Mouse (Mus musculus) MEL (cell line): Measurements from ENCODE around the gene Gm3336. TPM values are rescaled to one million over a fixed set of nuclear protein-coding genes. Genes with fewer than 3 reads are reported as not detected.

Source experiments
- DNase-seq: peaks from one replicate; pipeline ENCODE4 v3.0.0; 2011; ENCODE audit warnings: low read depth, low spot score
- H3K27ac ChIP-seq: 2 replicates; pipeline ENCODE4 v1.5.1; 2012; ENCODE audit warnings: low read depth, mild to moderate bottlenecking, control low read depth, low read length, moderate library complexity; ENCODE audit not compliant: control insufficient read depth
- H3K27me3 ChIP-seq, 2 experiments: fragments of 150-350 bp in 1 of 2; sonication (generic) in 1 of 2; 2 replicates each; pipeline ENCODE4 v1.6.1; 2012; ENCODE audit warnings: low read length in 2 of 2, mild to moderate bottlenecking in 2 of 2, improper control_type of control experiment in 1 of 2, moderate library complexity in 1 of 2; ENCODE audit not compliant: insufficient read depth in 2 of 2, control insufficient read depth in 1 of 2
- H3K36me3 ChIP-seq, 2 experiments: 2 replicates each; pipeline ENCODE4 v1.6.1; 2012 to 2014; ENCODE audit warnings: low read length in 2 of 2, improper control_type of control experiment in 1 of 2, inconsistent platforms in 1 of 2, mild to moderate bottlenecking in 1 of 2; ENCODE audit not compliant: insufficient read depth in 2 of 2, control insufficient read depth in 1 of 2
- H3K4me1 ChIP-seq, 2 experiments: fragments of 150-350 bp in 1 of 2; sonication (generic) in 1 of 2; 2 replicates each; pipeline ENCODE4 v1.6.1; 2012; ENCODE audit warnings: low read length in 2 of 2, improper control_type of control experiment in 1 of 2, mild to moderate bottlenecking in 1 of 2; ENCODE audit not compliant: insufficient read depth in 2 of 2, control insufficient read depth in 1 of 2
- H3K4me3 ChIP-seq, 2 experiments: fragments of 150-350 bp in 1 of 2; sonication (generic) in 1 of 2; 2 replicates each; pipeline ENCODE4 v1.5.1; 2012; ENCODE audit warnings: low read depth in 2 of 2, low read length in 2 of 2, mild to moderate bottlenecking in 2 of 2, moderate library complexity in 2 of 2, control low read depth in 1 of 2, improper control_type of control experiment in 1 of 2; ENCODE audit not compliant: control insufficient read depth in 1 of 2, insufficient read depth in 1 of 2
- H3K79me2 ChIP-seq: 2 replicates; pipeline ENCODE4 v1.6.1; 2012; ENCODE audit warnings: mild to moderate bottlenecking, low read length, moderate library complexity; ENCODE audit not compliant: control insufficient read depth, poor library complexity, insufficient read depth
- H3K9ac ChIP-seq: 2 replicates; pipeline ENCODE4 v1.6.1; 2012; ENCODE audit warnings: low read depth, mild to moderate bottlenecking, control low read depth, low read length, moderate library complexity; ENCODE audit not compliant: control insufficient read depth, poor library complexity, severe bottlenecking
- H3K9me3 ChIP-seq: fragments of 150-350 bp; sonication (generic); replicated peaks from 2 replicates; pipeline ENCODE4 v1.6.1; 2012; ENCODE audit warnings: mild to moderate bottlenecking, low read length, improper control_type of control experiment, moderate library complexity; ENCODE audit not compliant: insufficient read depth
- BHLHE40 ChIP-seq: IDR thresholded peaks from 2 replicates; pipeline ENCODE4 v1.6.1; 2012; ENCODE audit warnings: low read depth, mild to moderate bottlenecking, inconsistent platforms, low read length, improper control_type of control experiment, borderline replicate concordance
- CHD1 ChIP-seq: IDR thresholded peaks from 2 replicates; pipeline ENCODE4 v1.6.1; 2012; ENCODE audit warnings: low read depth, mild to moderate bottlenecking, inconsistent platforms, low read length, improper control_type of control experiment
- CTCF ChIP-seq, 3 experiments: IDR thresholded peaks in 2 of 3; conservative IDR thresholded peaks in 1 of 3; 2 replicates each; pipeline ENCODE4 v1.5.1; 2011 to 2012; ENCODE audit warnings: low read length in 3 of 3, low read depth in 2 of 3, mild to moderate bottlenecking in 2 of 3, improper control_type of control experiment in 1 of 3, inconsistent platforms in 1 of 3, mixed read lengths in 1 of 3, moderate library complexity in 1 of 3; ENCODE audit not compliant: control insufficient read depth in 1 of 3, insufficient read depth in 1 of 3, poor library complexity in 1 of 3, severe bottlenecking in 1 of 3
- GABPA ChIP-seq: IDR thresholded peaks from 2 replicates; pipeline ENCODE4 v1.6.1; 2012; ENCODE audit warnings: low read depth, mild to moderate bottlenecking, inconsistent platforms, low read length, improper control_type of control experiment, moderate library complexity
- GATA1 ChIP-seq: IDR thresholded peaks from 2 replicates; pipeline ENCODE4 v1.6.1; 2011; ENCODE audit warnings: low read depth, low read length, improper control_type of control experiment
- MAFK ChIP-seq: IDR thresholded peaks from 2 replicates; pipeline ENCODE4 v1.6.1; 2011; ENCODE audit warnings: low read depth, mild to moderate bottlenecking, low read length, improper control_type of control experiment, borderline replicate concordance
- MAX ChIP-seq: IDR thresholded peaks from 2 replicates; pipeline ENCODE4 v1.6.1; 2011; ENCODE audit warnings: low read length, improper control_type of control experiment
- MAZ ChIP-seq: IDR thresholded peaks from 2 replicates; pipeline ENCODE4 v1.6.1; 2012; ENCODE audit warnings: low read depth, mild to moderate bottlenecking, inconsistent platforms, low read length, improper control_type of control experiment
- MEF2A ChIP-seq: IDR thresholded peaks from 2 replicates; pipeline ENCODE4 v1.6.1; 2014; ENCODE audit warnings: low read depth, mild to moderate bottlenecking, inconsistent platforms, low read length, improper control_type of control experiment; ENCODE audit not compliant: poor library complexity, insufficient replicate concordance, severe bottlenecking; ENCODE audit errors: extremely low read depth
- MXI1 ChIP-seq: IDR thresholded peaks from 2 replicates; pipeline ENCODE4 v1.6.1; 2011; ENCODE audit warnings: mild to moderate bottlenecking, low read depth, low read length, improper control_type of control experiment
- NELFE ChIP-seq: IDR thresholded peaks from 2 replicates; pipeline ENCODE4 v1.6.1; 2011; ENCODE audit warnings: low read depth, low read length, improper control_type of control experiment
- POLR2A ChIP-seq, 2 experiments: IDR thresholded peaks; 2 replicates each; pipeline ENCODE4 v1.6.1; 2011 to 2012; ENCODE audit warnings: low read length in 2 of 2, mild to moderate bottlenecking in 2 of 2, control low read depth in 1 of 2, improper control_type of control experiment in 1 of 2, low read depth in 1 of 2, moderate library complexity in 1 of 2; ENCODE audit not compliant: control insufficient read depth in 1 of 2, insufficient read depth in 1 of 2, poor library complexity in 1 of 2
- POLR2AphosphoS5 ChIP-seq: IDR thresholded peaks from 2 replicates; pipeline ENCODE4 v1.6.1; 2012; ENCODE audit warnings: low read depth, borderline replicate concordance, mild to moderate bottlenecking, inconsistent platforms, low read length, moderate library complexity, mixed read lengths
- RAD21 ChIP-seq: IDR thresholded peaks from 2 replicates; pipeline ENCODE4 v1.6.1; 2011; ENCODE audit warnings: mild to moderate bottlenecking, low read depth, low read length, improper control_type of control experiment
- SMC3 ChIP-seq: IDR thresholded peaks from 2 replicates; pipeline ENCODE4 v1.6.1; 2011; ENCODE audit warnings: low read depth, low read length, improper control_type of control experiment
- TAL1 ChIP-seq: IDR thresholded peaks from 2 replicates; pipeline ENCODE4 v1.6.1; 2012; ENCODE audit warnings: mild to moderate bottlenecking, inconsistent platforms, low read length, moderate library complexity, mixed read lengths
- UBTF ChIP-seq: IDR thresholded peaks from 2 replicates; pipeline ENCODE4 v1.6.1; 2012; ENCODE audit warnings: low read depth, mild to moderate bottlenecking, inconsistent platforms, low read length, improper control_type of control experiment, moderate library complexity, borderline replicate concordance; ENCODE audit not compliant: insufficient read depth
- USF1 ChIP-seq: IDR thresholded peaks from 2 replicates; pipeline ENCODE4 v1.6.1; 2014; ENCODE audit warnings: low read depth, mild to moderate bottlenecking, inconsistent platforms, low read length, improper control_type of control experiment, moderate library complexity
- USF2 ChIP-seq, 2 experiments: IDR thresholded peaks; 2 replicates each; pipeline ENCODE4 v1.6.1; 2011 to 2012; ENCODE audit warnings: improper control_type of control experiment in 2 of 2, low read length in 2 of 2, borderline replicate concordance in 1 of 2, inconsistent platforms in 1 of 2, low read depth in 1 of 2, mild to moderate bottlenecking in 1 of 2; ENCODE audit not compliant: insufficient read depth in 1 of 2
- ZC3H11A ChIP-seq: IDR thresholded peaks from 2 replicates; pipeline ENCODE4 v1.6.1; 2012; ENCODE audit warnings: low read depth, mild to moderate bottlenecking, inconsistent platforms, low read length, improper control_type of control experiment
- ZMIZ1 ChIP-seq: IDR thresholded peaks from 2 replicates; pipeline ENCODE4 v1.6.1; 2012; ENCODE audit warnings: low read depth, mild to moderate bottlenecking, inconsistent platforms, low read length, improper control_type of control experiment, moderate library complexity
- ZNF384 ChIP-seq: IDR thresholded peaks from 2 replicates; pipeline ENCODE4 v1.6.1; 2012; ENCODE audit warnings: low read depth, mild to moderate bottlenecking, inconsistent platforms, low read length, improper control_type of control experiment
- polyA plus RNA-seq, 2 experiments: library from polyadenylated mRNA; stranded (reverse) in 1 of 2; unstranded in 1 of 2; fragments of >175 nt in 1 of 2; fragments of >200 nt in 1 of 2; gene quantifications; 2 replicates each; pipeline versions ENCODE4 v1.2.1 to v1.2.4; 2012; ENCODE audit warnings: low replicate concordance in 2 of 2, low read depth in 1 of 2; ENCODE audit not compliant: insufficient read length in 2 of 2, insufficient read depth in 1 of 2, missing spikeins in 1 of 2
- total RNA-seq: library from RNA; depleted of rRNA; stranded (reverse); fragments of 300-350 nt; gene quantifications from 2 replicates; pipeline ENCODE4 v1.2.3, GENCODE M21; 2012

Gm3336 gene
- total and polyA plus RNA-seq, 3 experiments = 0.19 to 0.72 TPM; not detected in 1

- Histone ChIP-seq H3K4me3 (no peak overlapping the region), H3K9me3 (no peaks in the 10 kb centered on the region), H3K36me3 (no peaks in the 10 kb centered on the region), H3K4me1 (no peaks in the 10 kb centered on the region), H3K27me3 (peaks cover 0 to 5% of the 10 kb centered on the region in 2 experiments; a peak in 3 of 4 replicates), H3K9ac (no peak overlapping the region), H3K27ac (no peak overlapping the region), H3K79me2 (no peaks in the 10 kb centered on the region)
- DNase-seq = no peak
- TF ChIP-seq POLR2A (IDR thresholded peaks at IDR 0.05; ENCODE audit: control insufficient read depth in 1 of 2, insufficient read depth in 1 of 2, low read depth in 1 of 2, low read length in 2 of 2, poor library complexity in 1 of 2) (no peak), MAZ (no peak), MEF2A (no peak), MAFK (no peak), CHD1 (no peak), USF1 (no peak), UBTF (no peak), GABPA (no peak), CTCF (IDR thresholded peaks at IDR 0.05 in 2 of 3, conservative IDR thresholded peaks at IDR 0.05 in 1 of 3; ENCODE audit: control insufficient read depth in 1 of 3, insufficient read depth in 1 of 3, low read depth in 2 of 3, low read length in 3 of 3, poor library complexity in 1 of 3, severe bottlenecking in 1 of 3) (no peak), MAX (no peak), ZNF384 (no peak), ZMIZ1 (no peak), RAD21 (no peak)
These were observed 35.7 kb upstream of the Gm3336 start for GRCm38 (mm10) chr8:70682692-70683091.

GRCm38 (mm10) chr8:70684291-70684690 lies 34.1 kb upstream of the Gm3336 start:
- TF ChIP-seq MAZ = no peak
- TF ChIP-seq GATA1 = no peak
- no peak for TF ChIP-seq USF1
- no peak for TF ChIP-seq UBTF
- TF ChIP-seq BHLHE40 = no peak
- TF ChIP-seq MXI1 = no peak
- TF ChIP-seq RAD21 = no peak
- TF ChIP-seq USF2 (IDR thresholded peaks at IDR 0.05; ENCODE audit: borderline replicate concordance in 1 of 2, insufficient read depth in 1 of 2, low read depth in 1 of 2, low read length in 2 of 2) = no peak
- TF ChIP-seq POLR2A (IDR thresholded peaks at IDR 0.05; ENCODE audit: control insufficient read depth in 1 of 2, insufficient read depth in 1 of 2, low read depth in 1 of 2, low read length in 2 of 2, poor library complexity in 1 of 2) = no peak
- TF ChIP-seq TAL1 = no peak
- no peak for TF ChIP-seq NELFE
- TF ChIP-seq CHD1 = no peak
- no peak for TF ChIP-seq SMC3
- TF ChIP-seq POLR2AphosphoS5 = no peak
- no peak for TF ChIP-seq ZC3H11A
- Histone ChIP-seq H3K36me3 (no peaks in the 10 kb centered on the region), H3K79me2 (no peaks in the 10 kb centered on the region), H3K4me1 (no peaks in the 10 kb centered on the region), H3K4me3 (no peak overlapping the region), H3K27ac (no peak overlapping the region), H3K27me3 (peaks cover 0 to 5% of the 10 kb centered on the region in 2 experiments; a peak in 3 of 4 replicates), H3K9me3 (no peaks in the 10 kb centered on the region), H3K9ac (no peak overlapping the region)
- DNase-seq = no peak
